Mouse (Mus musculus) lung, adult 2 months (tissue): ENCODE results near the gene Ccng2.

Source experiments
- CTCF ChIP-seq: fragments of 200-500 bp; IDR thresholded peaks from 2 replicates; pipeline ENCODE4 v1.5.1; 2011; ENCODE audit warnings: mild to moderate bottlenecking, low read length, control low read depth; ENCODE audit not compliant: insufficient read depth
- POLR2A ChIP-seq: fragments of 200-500 bp; IDR thresholded peaks from 2 replicates; pipeline ENCODE4 v1.6.1; 2011; ENCODE audit warnings: low read depth, mild to moderate bottlenecking, control low read depth, low read length, borderline replicate concordance; ENCODE audit errors: extremely low read depth

- TF ChIP-seq CTCF: no peak
- TF ChIP-seq POLR2A: no peak
Measured at GRCm38 (mm10) chr5:93236541-93236940, 30.5 kb upstream of the Ccng2 start.
